Mouse (Mus musculus) cerebellum, adult (tissue): ENCODE data around the gene Prune1.
A peak's percentile ranks its signal among the peaks of the same experiment; 100 is the strongest.
"Not testable (repeated sequence)": the region's sequence is repeated elsewhere in the genome, so short reads cannot be mapped to it uniquely, and the experiment has no call there.

Experiments
- ATAC-seq: cut with Nextera tagmentation; 2 replicates; pipeline ENCODE4 v1.9.2; 2017; ENCODE audit warnings: mild to moderate bottlenecking, moderate library complexity, mixed read lengths; ENCODE audit not compliant: insufficient number of reproducible peaks, low FRiP score, low TSS enrichment

Gene Prune1

GRCm38 (mm10) chr3:95224295-95224694, 57.6 kb downstream of the Prune1 start:
- ATAC-seq: no peak

- ATAC-seq: no peak
Measured at GRCm38 (mm10) chr3:95223041-95223440, 58.8 kb downstream of the Prune1 start.

DNA sequence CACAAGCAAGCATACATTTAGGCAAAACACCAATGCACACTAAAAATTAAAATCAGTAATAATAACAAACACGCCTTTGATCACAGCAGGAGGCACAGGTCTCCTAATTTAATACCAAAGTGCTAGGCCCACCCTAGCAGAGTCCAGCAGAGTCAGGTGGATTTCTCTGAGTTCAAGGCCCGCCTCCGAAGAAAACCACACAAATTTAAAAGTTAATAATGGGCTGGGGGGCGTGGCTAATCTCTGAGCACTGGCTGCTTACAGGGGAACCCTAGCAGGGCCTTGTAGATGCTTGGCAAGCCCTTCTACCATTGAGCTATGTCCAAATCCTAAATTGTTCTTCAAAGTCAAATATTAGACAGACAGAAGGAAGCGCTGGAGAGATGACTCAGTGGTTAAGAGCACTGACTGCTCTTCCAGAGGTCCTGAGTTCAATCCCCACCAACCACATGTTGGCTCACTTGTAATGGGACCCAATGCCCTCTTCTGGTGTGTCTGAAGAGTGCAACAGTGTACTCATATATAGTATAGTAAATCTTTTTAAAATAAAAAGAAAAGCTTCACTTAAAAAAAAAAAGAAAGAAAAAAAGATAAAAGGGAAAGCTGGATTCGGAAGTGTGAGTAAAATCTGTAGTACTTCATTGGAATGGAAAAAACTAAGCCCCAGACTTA, 63.3 kb downstream of the Prune1 start:
- ATAC-seq: no peak

DNA sequence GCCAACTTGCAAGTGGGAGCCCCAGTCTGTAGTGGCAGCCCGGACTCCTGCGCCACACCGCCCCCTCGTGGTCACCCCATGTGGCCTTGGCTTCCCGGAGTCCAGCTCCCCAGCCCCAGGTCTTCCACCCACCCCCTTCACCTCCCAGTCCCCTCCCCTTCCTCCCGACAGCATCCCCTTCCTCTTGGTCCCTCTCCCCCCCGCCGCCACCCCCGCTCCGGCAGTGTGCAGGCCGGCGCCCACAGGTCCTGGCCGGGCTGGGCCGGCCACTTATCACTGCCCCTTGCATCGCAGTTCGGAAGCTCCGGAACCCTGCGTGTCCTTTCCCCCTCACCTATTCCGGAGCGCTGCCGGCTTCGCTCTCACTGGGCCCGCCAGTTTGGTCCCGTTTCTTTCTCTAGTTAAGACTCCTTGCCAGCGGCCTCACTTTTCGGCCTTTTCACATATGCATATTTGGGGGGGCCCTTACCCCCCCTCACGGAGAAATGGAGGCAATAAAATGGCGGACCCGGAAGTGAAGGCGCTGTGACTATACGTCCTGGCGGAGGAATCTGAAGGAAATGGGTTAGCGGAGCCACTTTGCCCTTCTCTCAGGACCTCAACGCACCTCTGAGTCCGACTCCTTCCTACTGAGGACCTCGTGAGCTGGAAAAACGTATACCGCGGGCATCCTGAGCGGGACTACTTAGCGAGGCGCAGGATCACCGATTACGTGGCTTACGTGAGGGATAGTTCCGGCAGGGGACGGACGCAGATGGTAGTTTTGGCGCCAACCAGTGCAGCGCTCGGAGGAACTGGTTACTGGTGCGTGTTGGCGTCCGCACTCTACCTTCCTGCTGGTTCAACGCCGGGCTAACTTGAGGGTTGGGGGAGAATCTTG, 64.4 kb downstream of the Prune1 start, which contains the start of gene Gabpb2:
Gene Gabpb2 (minus strand): TSS at position 662 of the 880 bp plus-strand sequence.
- ATAC-seq: peak; percentile 86

GRCm38 (mm10) chr3:95216655-95217254, 65.1 kb downstream of the Prune1 start:
- ATAC-seq: no peak

- no peak for ATAC-seq
Measured at GRCm38 (mm10) chr3:95213609-95213975, 68.3 kb downstream of the Prune1 start.

- ATAC-seq: not testable (repeated sequence)
Measured at GRCm38 (mm10) chr3:95212889-95213608, 68.8 kb downstream of the Prune1 start.

- ATAC-seq: no peak
Measured at GRCm38 (mm10) chr3:95210585-95210984, 71.3 kb downstream of the Prune1 start.

- ATAC-seq: no peak
Measured at GRCm38 (mm10) chr3:95208286-95208685, 73.6 kb downstream of the Prune1 start.

DNA sequence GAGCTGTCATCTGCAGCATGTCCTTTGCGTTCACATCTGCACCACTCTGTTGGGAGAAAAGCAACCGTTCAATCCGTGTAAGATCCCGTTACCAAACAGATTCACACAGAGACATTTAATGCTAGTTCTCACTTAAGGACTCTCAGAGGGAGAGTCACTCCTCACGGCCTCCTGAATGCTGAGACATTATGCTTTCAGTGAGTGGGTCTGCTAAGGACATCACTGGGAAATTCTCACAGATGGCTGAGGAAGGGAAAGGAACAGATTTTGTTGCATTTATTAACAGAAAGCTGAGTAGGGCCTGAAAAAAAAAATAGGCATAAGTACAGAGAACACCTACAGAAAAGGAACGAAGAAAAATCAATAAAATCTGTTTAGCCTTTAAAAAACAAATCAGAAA, 78.0 kb downstream of the Prune1 start:
- ATAC-seq: no peak
